Mouse (Mus musculus) pancreas, adult 10 weeks (tissue): ENCODE measurements around the gene Fbxl19. TPM values are rescaled to one million over a fixed set of nuclear protein-coding genes. Genes with fewer than 3 reads are reported as not detected.

Experiments used
- polyA plus RNA-seq: library from polyadenylated mRNA; stranded (reverse); fragments of 350-450 nt; fragmentation: Illumina TruSeq; extraction: RNeasy Lipid Tissue Mini Kit (QIAGEN cat#74804); gene quantifications from one replicate; pipeline ENCODE4 v1.2.3, GENCODE M21; 2015; ENCODE audit warnings: low read depth, low replicate concordance; ENCODE audit not compliant: insufficient read depth

Fbxl19 gene
- polyA plus RNA-seq: 3.7 TPM

GRCm38 (mm10) chr7:127744366-127745045, at the start of gene Fbxl19:
Fbxl19 (plus strand) TSS chr7:127744543.

GRCm38 (mm10) chr7:127708207-127709078, 35.9 kb upstream of the Fbxl19 start, which contains the start of gene Bcl7c:
Bcl7c (minus strand) TSS chr7:127708933.

GRCm38 (mm10) chr7:127712461-127713385, 31.6 kb upstream of the Fbxl19 start, which contains the start of gene Ctf1:
Ctf1 (plus strand) TSS chr7:127712736.

GRCm38 (mm10) chr7:127732066-127732465, 12.3 kb upstream of the Fbxl19 start, which contains the start of gene Ctf2:
Ctf2 (minus strand) TSS chr7:127732166.

GRCm38 (mm10) chr7:127769651-127770038, 25.3 kb downstream of the Fbxl19 start, which contains the start of gene Orai3:
Orai3 (plus strand) TSS chr7:127769815.

GRCm38 (mm10) chr7:127776426-127776825, 32.1 kb downstream of the Fbxl19 start, which contains the start of gene Setd1a:
Setd1a (plus strand) TSS chr7:127776670.

GRCm38 (mm10) chr7:127785308-127785707, 41.0 kb downstream of the Fbxl19 start, which contains the start of gene Gm49388:
Gm49388 (plus strand) TSS chr7:127785608.

GRCm38 (mm10) chr7:127800435-127801009, 56.2 kb downstream of the Fbxl19 start, which contains the start of gene Hsd3b7:
Hsd3b7 (plus strand) TSS chr7:127800604.

Other genes with a start within 250 kb of the Fbxl19 start
- 4.0 TPM for gene Srcap, start 232.6 kb upstream of the Fbxl19 start, polyA plus RNA-seq
- 13.7 TPM for gene Gm42715, start 225.0 kb upstream of the Fbxl19 start, polyA plus RNA-seq
- gene Tmem265, start 183.2 kb upstream of the Fbxl19 start, polyA plus RNA-seq: not detected
- gene Phkg2, start 171.2 kb upstream of the Fbxl19 start, polyA plus RNA-seq: 33.3 TPM
- gene Ccdc189, start 155.9 kb upstream of the Fbxl19 start, polyA plus RNA-seq: 4.7 TPM
- 13.6 TPM for gene Rnf40, start 155.8 kb upstream of the Fbxl19 start, polyA plus RNA-seq
- 3.3 TPM for gene Zfp629, start 128.7 kb upstream of the Fbxl19 start, polyA plus RNA-seq
- 12.7 TPM for gene Bcl7c, start 35.6 kb upstream of the Fbxl19 start, polyA plus RNA-seq
- 1.5 TPM for gene Ctf1, start 31.8 kb upstream of the Fbxl19 start, polyA plus RNA-seq
- gene Ctf2, start 12.4 kb upstream of the Fbxl19 start, polyA plus RNA-seq: not detected
- gene Orai3, start 25.3 kb downstream of the Fbxl19 start, polyA plus RNA-seq: 5.9 TPM
- gene Setd1a, start 32.1 kb downstream of the Fbxl19 start, polyA plus RNA-seq: 5.8 TPM
- 1.5 TPM for gene Gm49388, start 41.1 kb downstream of the Fbxl19 start, polyA plus RNA-seq
- gene Hsd3b7, start 56.1 kb downstream of the Fbxl19 start, polyA plus RNA-seq: 26.3 TPM
- gene Stx4a, start 79.8 kb downstream of the Fbxl19 start, polyA plus RNA-seq: 32.5 TPM
- gene Stx1b, start 80.0 kb downstream of the Fbxl19 start, polyA plus RNA-seq: 0.92 TPM
- gene Zfp646, start 131.7 kb downstream of the Fbxl19 start, polyA plus RNA-seq: 6.2 TPM
- gene Zfp668, start 132.3 kb downstream of the Fbxl19 start, polyA plus RNA-seq: 0.57 TPM
- gene Prss53, start 146.4 kb downstream of the Fbxl19 start, polyA plus RNA-seq: 34.6 TPM
- not detected for gene Gm21974, start 150.9 kb downstream of the Fbxl19 start, polyA plus RNA-seq
- gene Vkorc1, start 151.1 kb downstream of the Fbxl19 start, polyA plus RNA-seq: 46.0 TPM
- 50.9 TPM for gene Bckdk, start 159.5 kb downstream of the Fbxl19 start, polyA plus RNA-seq
- 8.2 TPM for gene Kat8, start 168.0 kb downstream of the Fbxl19 start, polyA plus RNA-seq
- 37.0 TPM for gene Prss8, start 185.6 kb downstream of the Fbxl19 start, polyA plus RNA-seq
- gene Prss36, start 202.2 kb downstream of the Fbxl19 start, polyA plus RNA-seq: 7.1 TPM
- 87.1 TPM for gene Fus, start 222.9 kb downstream of the Fbxl19 start, polyA plus RNA-seq
- 2.8 TPM for gene Pycard, start 249.3 kb downstream of the Fbxl19 start, polyA plus RNA-seq